Mouse (Mus musculus) spleen, postnatal 36 days (tissue): ENCODE results near the gene Nlrp14.
"Not testable (repeated sequence)": the region's sequence is repeated elsewhere in the genome, so short reads cannot be mapped to it uniquely, and the experiment has no call there.

Experiments
- DNase-seq, 2 experiments: peaks; one replicate each; pipeline ENCODE4 v3.0.0; 2022; ENCODE audit warnings: low spot score in 2 of 2, mixed read lengths in 1 of 2

Gene Nlrp14

DNA sequence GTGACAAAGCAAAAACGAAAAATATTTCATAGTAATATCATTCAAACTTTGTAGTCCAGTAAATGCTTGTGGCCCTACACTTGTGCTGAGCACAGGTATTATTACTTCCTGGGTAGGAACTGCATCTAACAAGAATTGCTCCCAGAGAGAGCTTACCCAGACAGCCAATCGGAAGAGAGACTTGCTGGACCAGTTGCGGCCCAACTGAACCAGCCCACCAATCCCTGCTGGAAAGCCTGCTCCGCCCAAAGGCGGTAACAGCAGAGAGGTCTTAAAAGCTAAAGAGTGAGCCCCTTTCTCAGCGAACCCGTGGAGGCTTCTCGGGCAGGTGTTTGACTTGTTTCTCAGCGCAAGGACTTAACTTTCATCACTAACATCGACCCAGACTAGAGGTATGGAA, at the start of gene Nlrp14:
Gene Nlrp14 (plus strand): TSS at position 301 of the 400 bp plus-strand sequence.
- DNase-seq = no peak

DNA sequence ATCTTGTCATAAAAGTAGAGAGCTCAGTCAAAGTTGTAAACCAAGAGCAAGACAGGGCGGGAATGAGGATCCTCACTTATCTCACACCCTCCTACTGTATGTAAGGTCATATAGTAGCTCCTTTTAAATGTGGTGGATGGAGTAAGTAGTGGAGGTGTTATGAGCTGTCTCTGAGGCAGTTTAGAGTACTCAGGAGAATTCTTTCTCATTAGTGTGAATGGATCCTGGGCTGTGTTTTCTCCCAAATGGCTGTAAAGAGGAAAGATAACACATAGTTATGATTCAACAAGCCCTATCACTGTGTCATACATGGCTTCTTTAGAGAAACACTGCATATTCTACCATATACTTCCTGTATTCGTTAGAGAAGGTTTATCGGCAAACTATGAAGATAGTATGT, 35.8 kb upstream of the Nlrp14 start, which contains the start of gene Olfr715:
Gene Olfr715 (minus strand): TSS at position 101 of the 400 bp plus-strand sequence.
- not testable (repeated sequence) for DNase-seq

DNA sequence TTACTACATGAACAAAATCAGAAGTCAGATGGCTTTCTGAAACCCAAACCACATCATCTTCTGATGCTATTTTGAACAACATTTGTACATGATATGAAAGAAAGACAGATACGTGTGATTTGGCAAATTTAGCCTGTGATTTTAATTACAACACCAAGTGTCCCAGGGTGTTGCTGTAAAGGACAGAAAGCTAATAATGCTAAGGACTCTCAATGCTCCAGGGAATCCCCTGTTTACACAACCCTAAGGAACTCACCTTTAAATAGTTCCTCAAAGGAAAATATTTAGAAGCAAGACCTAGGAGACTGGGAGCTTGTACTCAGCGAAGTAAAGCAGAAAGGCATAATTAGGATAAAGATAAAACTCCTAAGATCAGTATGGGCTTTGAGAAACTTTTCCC, 28.8 kb upstream of the Nlrp14 start, which contains the start of gene Olfr716:
Gene Olfr716 (plus strand): TSS at position 301 of the 400 bp plus-strand sequence.
- DNase-seq = not testable (repeated sequence)

DNA sequence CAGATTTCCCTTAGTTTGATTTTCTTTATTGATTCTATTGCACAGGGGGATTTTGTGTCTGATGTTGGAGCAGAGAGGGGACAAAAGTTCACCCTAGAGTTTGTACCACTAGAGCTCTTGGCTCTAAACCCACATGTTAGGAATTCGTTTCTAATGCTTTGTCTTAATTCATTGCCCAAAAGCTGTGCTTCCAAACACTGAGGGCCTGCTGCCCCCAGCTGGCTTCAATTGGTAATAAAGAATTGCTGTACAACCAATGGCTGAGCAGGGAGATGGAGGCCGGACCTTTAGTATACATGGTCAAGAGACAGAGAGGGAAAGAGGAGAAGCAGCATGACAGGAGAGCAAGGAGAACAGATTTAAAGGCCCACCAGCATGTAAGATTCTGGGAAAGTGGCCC, 13.6 kb downstream of the Nlrp14 start:
- DNase-seq = no peak

DNA sequence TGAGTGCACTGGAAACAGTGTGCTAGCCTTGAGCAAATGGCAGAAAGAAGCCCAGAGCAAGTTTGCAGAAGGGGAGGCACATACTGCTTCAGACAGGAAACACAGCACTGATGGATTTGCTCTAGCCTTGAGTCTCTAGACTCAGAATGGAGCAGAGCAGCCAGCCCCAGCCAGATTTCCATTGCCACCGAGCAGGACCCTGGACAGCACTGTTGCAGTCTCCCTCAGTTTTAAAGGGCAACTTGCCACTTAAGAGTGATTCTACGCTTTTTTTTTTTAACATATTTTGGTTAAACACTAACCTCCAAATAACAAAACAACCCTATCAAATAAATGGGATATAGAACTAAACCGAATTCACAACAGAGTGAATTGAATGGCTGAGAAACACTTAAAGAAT, 35.0 kb downstream of the Nlrp14 start:
- no peak for DNase-seq

DNA sequence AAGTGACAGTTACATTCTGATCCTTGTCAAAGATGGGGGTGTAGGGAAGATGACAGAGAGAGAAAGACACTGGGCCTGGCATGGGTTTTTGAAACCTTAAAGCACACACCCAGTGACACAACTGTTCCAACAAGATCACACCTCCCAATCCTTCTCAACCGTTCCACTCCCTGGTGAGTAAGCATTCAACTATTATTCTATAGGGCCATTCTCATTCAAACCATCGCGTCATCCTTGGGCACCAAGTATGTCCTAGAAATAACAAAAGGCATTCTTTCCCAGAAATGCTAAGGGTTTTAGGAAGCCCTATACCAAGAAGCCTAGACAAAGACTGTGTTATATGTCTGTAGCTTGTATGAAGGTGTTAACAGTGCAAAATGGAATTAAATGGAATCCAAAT, 41.1 kb downstream of the Nlrp14 start:
- no peak for DNase-seq

DNA sequence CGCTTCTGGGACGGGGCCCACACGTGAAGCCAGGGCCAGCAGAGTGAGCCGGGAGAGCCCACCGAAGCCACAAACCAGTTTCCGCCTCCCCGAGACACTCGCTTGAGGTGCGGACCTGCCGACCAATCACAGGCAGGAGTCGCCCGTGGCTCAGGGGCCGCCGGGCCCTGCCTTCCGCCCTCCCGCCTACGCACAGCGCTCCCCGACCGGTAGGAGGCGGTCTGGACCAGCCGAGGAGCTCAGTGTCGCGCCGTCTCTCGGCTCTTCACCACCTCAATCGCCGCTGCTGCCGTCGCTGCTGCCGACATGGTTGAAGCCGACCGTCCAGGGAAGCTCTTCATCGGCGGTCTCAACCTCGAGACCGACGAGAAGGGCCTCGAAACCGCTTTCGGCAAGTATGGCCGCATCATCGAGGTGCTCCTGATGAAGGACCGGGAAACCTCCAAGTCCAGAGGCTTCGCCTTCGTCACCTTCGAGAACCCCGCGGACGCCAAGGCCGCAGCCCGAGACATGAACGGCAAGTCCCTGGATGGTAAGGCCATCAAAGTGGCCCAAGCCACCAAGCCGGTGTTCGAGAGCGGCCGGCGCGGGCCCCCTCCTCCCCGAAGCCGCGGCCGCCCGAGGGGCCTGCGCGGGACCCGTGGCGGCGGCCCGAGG, 42.5 kb downstream of the Nlrp14 start, which contains the start of gene Rbmxl2:
Gene Rbmxl2 (plus strand): TSS at position 242 of the 657 bp plus-strand sequence.
- no peak for DNase-seq

DNA sequence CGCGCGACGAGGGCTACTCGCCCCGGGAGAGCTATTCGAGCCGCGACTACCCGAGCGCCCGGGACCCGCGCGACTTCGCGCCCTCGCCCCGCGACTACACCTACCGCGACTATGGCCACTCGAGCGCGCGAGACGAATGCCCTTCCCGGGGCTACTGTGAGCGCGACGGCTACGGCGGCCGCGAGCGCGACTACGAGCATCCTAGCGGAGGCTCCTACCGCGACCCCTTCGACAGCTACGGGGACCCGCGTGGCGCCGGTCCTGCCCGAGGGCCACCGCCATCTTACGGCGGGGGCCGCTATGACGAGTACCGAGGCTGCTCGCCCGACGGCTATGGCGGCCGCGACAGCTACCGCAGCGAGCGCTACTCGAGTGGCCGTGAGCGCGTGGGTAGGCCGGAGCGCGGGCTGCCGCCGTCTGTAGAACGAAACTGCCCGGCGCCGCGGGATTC, 43.4 kb downstream of the Nlrp14 start:
- DNase-seq = no peak

DNA sequence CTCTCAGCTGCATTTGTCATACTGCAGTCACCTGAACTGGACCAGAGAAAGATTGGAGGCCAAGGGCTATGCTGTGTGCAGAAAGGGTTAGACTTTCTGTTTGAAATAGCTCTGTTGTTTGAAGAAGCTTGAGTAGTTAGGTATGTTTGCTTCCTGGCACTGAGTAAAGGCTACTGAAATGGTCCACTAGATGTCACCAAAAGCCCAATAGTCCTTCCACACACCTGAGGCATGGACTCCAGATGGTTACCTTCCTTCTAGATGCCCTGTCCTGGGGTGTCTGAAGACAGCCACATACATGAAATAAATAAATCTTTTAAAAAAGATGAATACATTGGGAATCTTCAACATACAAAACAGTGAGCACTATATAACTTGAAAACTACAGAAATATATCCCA, 48.9 kb downstream of the Nlrp14 start:
- DNase-seq = no peak

DNA sequence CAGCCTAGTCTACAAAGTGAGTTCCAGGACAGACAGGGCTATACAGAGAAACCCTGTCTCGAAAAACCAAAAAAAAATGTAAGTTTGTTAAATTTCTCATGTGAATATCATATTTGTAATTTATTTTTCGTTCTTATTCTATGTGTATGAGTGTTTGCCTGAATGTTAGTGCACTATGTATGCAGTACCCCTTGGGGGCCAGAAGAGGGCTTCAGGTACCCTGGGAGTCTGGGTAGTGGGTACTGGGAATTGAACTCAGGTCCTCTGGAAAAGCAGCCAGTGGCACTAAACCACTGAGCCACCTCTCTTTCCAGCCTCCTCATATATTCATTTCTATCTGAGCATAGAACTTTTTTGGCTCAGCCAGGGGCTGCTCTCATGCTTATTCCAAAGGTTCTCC, 50.1 kb downstream of the Nlrp14 start:
- no peak for DNase-seq

DNA sequence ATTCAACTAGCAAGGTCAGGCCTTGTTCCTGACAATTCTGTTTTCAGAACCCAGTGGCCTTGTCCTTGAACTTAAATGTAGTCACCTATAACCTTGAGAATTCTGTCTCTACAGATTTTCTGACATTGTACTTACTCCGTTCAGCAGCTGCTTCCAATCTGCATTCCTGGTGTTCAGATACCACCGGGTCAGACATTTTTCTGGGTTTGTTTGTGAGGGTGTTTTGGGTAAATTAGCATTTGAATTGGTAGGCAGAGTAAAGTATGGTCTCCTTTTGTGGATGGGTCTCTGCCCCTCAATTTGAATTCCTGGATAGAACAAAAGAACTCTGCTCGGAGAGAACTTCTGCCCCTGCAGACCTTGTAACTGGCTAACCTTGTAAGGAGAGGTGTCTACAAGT, 70.1 kb downstream of the Nlrp14 start:
- no peak for DNase-seq

DNA sequence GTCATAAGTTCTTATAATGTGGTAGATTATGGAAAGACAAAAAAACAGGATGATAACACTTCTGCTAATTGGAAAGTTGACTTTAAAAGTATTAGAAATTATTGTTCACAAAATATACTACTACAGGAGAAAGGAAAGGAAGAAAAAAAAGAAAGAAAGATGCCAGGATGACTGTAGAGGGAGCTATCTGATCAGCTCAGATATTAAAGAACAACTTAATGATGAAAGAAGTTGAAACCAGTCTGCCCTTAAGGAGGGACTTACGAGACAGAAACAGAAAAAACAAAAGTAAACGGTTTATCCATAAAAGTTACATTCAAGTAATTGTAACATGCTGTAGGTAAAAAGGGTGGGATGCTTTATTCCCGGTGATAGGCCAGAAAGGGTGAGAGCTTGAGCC, 70.7 kb downstream of the Nlrp14 start:
- no peak for DNase-seq

DNA sequence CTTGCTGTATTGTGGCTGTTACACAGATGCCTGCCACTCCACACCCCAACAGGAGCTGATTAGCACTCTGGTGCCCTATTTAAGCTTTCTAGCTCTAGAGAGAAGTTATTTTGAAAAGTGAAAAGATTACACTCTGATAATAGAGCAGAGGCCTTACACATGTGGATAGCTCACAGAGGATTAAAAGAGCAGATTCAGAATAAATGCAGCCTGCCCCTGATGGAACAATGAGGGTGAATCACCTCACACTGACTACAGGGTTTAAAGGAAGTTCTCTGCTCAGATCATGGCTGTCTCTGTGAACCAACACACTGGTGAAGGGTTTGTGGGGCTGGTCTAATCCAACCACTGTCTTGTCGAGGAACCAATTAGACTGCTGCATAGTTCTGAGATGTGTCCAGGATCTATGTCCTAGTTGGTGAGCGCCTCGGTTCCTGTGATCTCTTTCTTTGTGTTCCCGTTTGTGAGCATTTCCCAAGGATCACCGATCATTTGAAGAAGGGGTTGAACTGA, 74.6 kb downstream of the Nlrp14 start:
- no peak for DNase-seq
